Mouse (Mus musculus) kidney, adult 2 months (tissue): ENCODE data around the gene Abcd3. TPM values are rescaled to one million over a fixed set of nuclear protein-coding genes. Genes with fewer than 3 reads are reported as not detected.
A peak's percentile ranks its signal among the peaks of the same experiment; 100 is the strongest.

Experiments
- DNase-seq: peaks from one replicate; pipeline ENCODE4 v3.0.0; 2021
- H3K27ac ChIP-seq: fragments of 200-500 bp; 2 replicates; pipeline ENCODE4 v1.5.1; 2012; ENCODE audit warnings: low read depth, low read length, control low read depth, inconsistent platforms; ENCODE audit not compliant: insufficient read depth
- H3K27me3 ChIP-seq: fragments of 200-500 bp; replicated peaks from 2 replicates; pipeline ENCODE4 v1.6.1; 2012; ENCODE audit warnings: mild to moderate bottlenecking, moderate library complexity, low read length, inconsistent platforms; ENCODE audit not compliant: control insufficient read depth, insufficient read depth
- H3K36me3 ChIP-seq: fragments of 200-500 bp; 2 replicates; pipeline ENCODE4 v1.6.1; 2012; ENCODE audit warnings: mild to moderate bottlenecking, moderate library complexity, low read length, inconsistent platforms; ENCODE audit not compliant: control insufficient read depth, insufficient read depth
- H3K4me1 ChIP-seq: fragments of 200-500 bp; 2 replicates; pipeline ENCODE4 v1.6.1; 2011; ENCODE audit warnings: low read length; ENCODE audit not compliant: control insufficient read depth, insufficient read depth
- H3K4me3 ChIP-seq: fragments of 200-500 bp; 2 replicates; pipeline ENCODE4 v1.5.1; 2011; ENCODE audit warnings: mild to moderate bottlenecking, low read depth, low read length, control low read depth; ENCODE audit not compliant: insufficient read depth
- CTCF ChIP-seq: fragments of 200-500 bp; conservative IDR thresholded peaks from 2 replicates; pipeline ENCODE4 v1.5.1; 2011; ENCODE audit warnings: low read depth, mild to moderate bottlenecking, control low read depth, low read length, moderate library complexity, mixed read lengths; ENCODE audit not compliant: insufficient read depth, insufficient read length
- POLR2A ChIP-seq: fragments of 200-500 bp; IDR thresholded peaks from one replicate; pipeline ENCODE4 v1.6.1; 2011; ENCODE audit warnings: low read depth, low read length, control low read depth
- WGBS: fragments of 180-500 bp; shearing (Covaris S2); methylation state at CpG from one replicate; pipeline ENCODE4 v1.1.7; 2018; 5-methylcytosine and 5-hydroxymethylcytosine counted together
- polyA plus RNA-seq: library from polyadenylated mRNA; depleted of rRNA; stranded (reverse); fragments of >200 nt; gene quantifications from 2 replicates; pipeline ENCODE4 v1.2.3, GENCODE M21; 2012

Abcd3 gene
- polyA plus RNA-seq, 1 experiment, result 48.2 TPM

GRCm38 (mm10) chr3:121847296-121847695 lies 32.2 kb upstream of the Abcd3 start:
- Histone ChIP-seq H3K4me1 (peaks cover 8% of the 10 kb centered on the region; the same call in 1 of the 2 replicates), H3K27ac (no peak overlapping the region), H3K36me3 (no peaks in the 10 kb centered on the region), H3K4me3 (no peak overlapping the region), H3K27me3 (no peaks in the 10 kb centered on the region)
- no peak for DNase-seq
- TF ChIP-seq POLR2A (no peak), CTCF (no peak)

GRCm38 (mm10) chr3:121844658-121845057 lies 29.6 kb upstream of the Abcd3 start:
- TF ChIP-seq CTCF (no peak), POLR2A (no peak)
- WGBS, result 84% methylated on average over 6 of the region's 6 CpGs

GRCm38 (mm10) chr3:121844013-121844412 lies 28.9 kb upstream of the Abcd3 start:
- TF ChIP-seq POLR2A, result no peak
- TF ChIP-seq CTCF, result no peak
- Histone ChIP-seq H3K27me3 (no peaks in the 10 kb centered on the region), H3K27ac (no peak overlapping the region), H3K36me3 (no peaks in the 10 kb centered on the region), H3K4me1 (peaks cover 4% of the 10 kb centered on the region; the same call in 1 of the 2 replicates), H3K4me3 (no peak overlapping the region)
- no peak for DNase-seq
- WGBS, result 63% methylated on average over 3 of the region's 3 CpGs

More at GRCm38 (mm10) chr3:121844658-121845057, 29.6 kb upstream of the Abcd3 start:
- Histone ChIP-seq H3K27ac (no peak overlapping the region), H3K27me3 (no peaks in the 10 kb centered on the region), H3K4me3 (no peak overlapping the region), H3K4me1 (peaks cover 4% of the 10 kb centered on the region; the same call in 1 of the 2 replicates), H3K36me3 (no peaks in the 10 kb centered on the region)
- DNase-seq, result no peak

- TF ChIP-seq CTCF (no peak), POLR2A (no peak)
- Histone ChIP-seq H3K27me3 (no peaks in the 10 kb centered on the region), H3K27ac (no peak overlapping the region), H3K36me3 (no peaks in the 10 kb centered on the region), H3K4me3 (no peak overlapping the region), H3K4me1 (peaks cover 4% of the 10 kb centered on the region; the same call in 1 of the 2 replicates)
- DNase-seq, result no peak
- WGBS, result 77% methylated on average over 5 of the region's 5 CpGs
These were observed 28.2 kb upstream of the Abcd3 start for GRCm38 (mm10) chr3:121843254-121843653.

- no peak for DNase-seq
- WGBS, result 63% methylated on average over 7 of the region's 7 CpGs
- Histone ChIP-seq H3K27ac (no peak overlapping the region), H3K36me3 (no peaks in the 10 kb centered on the region), H3K4me1 (peaks cover 4% of the 10 kb centered on the region; the same call in 1 of the 2 replicates), H3K4me3 (no peak overlapping the region), H3K27me3 (no peaks in the 10 kb centered on the region)
- TF ChIP-seq CTCF (no peak), POLR2A (no peak)
These were observed 27.3 kb upstream of the Abcd3 start for GRCm38 (mm10) chr3:121842306-121842860.

- Histone ChIP-seq H3K27me3 (no peaks in the 10 kb centered on the region), H3K36me3 (no peaks in the 10 kb centered on the region), H3K4me1 (peaks cover 4% of the 10 kb centered on the region; the same call in 1 of the 2 replicates), H3K4me3 (no peak overlapping the region), H3K27ac (no peak overlapping the region)
- TF ChIP-seq POLR2A (no peak), CTCF (no peak)
- 61% methylated on average over 9 of the region's 9 CpGs for WGBS
- no peak for DNase-seq
These were observed 26.4 kb upstream of the Abcd3 start for GRCm38 (mm10) chr3:121841412-121842014.

- Histone ChIP-seq H3K4me1 (peaks cover 4% of the 10 kb centered on the region; the same call in 1 of the 2 replicates), H3K4me3 (no peak overlapping the region), H3K36me3 (no peaks in the 10 kb centered on the region), H3K27ac (peak overlapping the region; percentile 52; the same call in 1 of the 2 replicates), H3K27me3 (no peaks in the 10 kb centered on the region)
- WGBS, result 76% methylated on average over 8 of the region's 8 CpGs
- DNase-seq, result peak; percentile 79
- TF ChIP-seq POLR2A, result no peak
- TF ChIP-seq CTCF, result no peak
These were observed 25.2 kb upstream of the Abcd3 start for GRCm38 (mm10) chr3:121840351-121840750.
